Mouse (Mus musculus) liver, adult 2 months (tissue): Measurements from ENCODE around the gene Gm45716. TPM values are rescaled to one million over a fixed set of nuclear protein-coding genes. Genes with fewer than 3 reads are reported as not detected.

ENCODE experiments used
- DNase-seq: peaks from one replicate; pipeline ENCODE4 v3.0.0-alpha.2; 2011; ENCODE audit warnings: low read depth, low spot score; ENCODE audit errors: extremely low read depth
- H3K27ac ChIP-seq: fragments of 200-500 bp; replicated peaks from 2 replicates; pipeline ENCODE4 v1.5.1; 2012; ENCODE audit warnings: low read depth, mild to moderate bottlenecking, control low read depth, inconsistent platforms, low read length; ENCODE audit not compliant: insufficient read depth
- H3K27me3 ChIP-seq: fragments of 200-500 bp; 2 replicates; pipeline ENCODE4 v1.6.1; 2012; ENCODE audit warnings: mild to moderate bottlenecking, moderate library complexity, low read length, inconsistent platforms; ENCODE audit not compliant: control insufficient read depth, insufficient read depth
- H3K36me3 ChIP-seq: fragments of 200-500 bp; 2 replicates; pipeline ENCODE4 v1.6.1; 2012; ENCODE audit warnings: low read length, inconsistent platforms; ENCODE audit not compliant: control insufficient read depth, insufficient read depth
- H3K4me1 ChIP-seq: fragments of 200-500 bp; 2 replicates; pipeline ENCODE4 v1.6.1; 2011; ENCODE audit warnings: low read length; ENCODE audit not compliant: control insufficient read depth, insufficient read depth
- H3K4me3 ChIP-seq: fragments of 200-500 bp; 2 replicates; pipeline ENCODE4 v1.5.1; 2011; ENCODE audit warnings: low read depth, mild to moderate bottlenecking, control low read depth, low read length, moderate library complexity; ENCODE audit not compliant: insufficient read depth
- H3K79me2 ChIP-seq: fragments of 200-500 bp; 2 replicates; pipeline ENCODE4 v1.6.1; 2012; ENCODE audit warnings: inconsistent platforms, mild to moderate bottlenecking, low read length, moderate library complexity; ENCODE audit not compliant: control insufficient read depth, insufficient read depth
- H3K9ac ChIP-seq: fragments of 200-500 bp; 2 replicates; pipeline ENCODE4 v1.6.1; 2012; ENCODE audit warnings: low read depth, mild to moderate bottlenecking, control low read depth, inconsistent platforms, low read length
- CTCF ChIP-seq: fragments of 200-500 bp; IDR thresholded peaks from 2 replicates; pipeline ENCODE4 v1.5.1; 2011; ENCODE audit warnings: low read depth, low read length, control low read depth
- POLR2A ChIP-seq: fragments of 200-500 bp; IDR thresholded peaks from 2 replicates; pipeline ENCODE4 v1.6.1; 2011; ENCODE audit warnings: low read length, control low read depth; ENCODE audit not compliant: insufficient read depth; ENCODE audit errors: extremely low read depth
- WGBS: fragments of 180-500 bp; shearing (Covaris S2); methylation state at CpG from one replicate; pipeline ENCODE4 v1.1.7; 2018; 5-methylcytosine and 5-hydroxymethylcytosine counted together
- polyA plus RNA-seq: library from polyadenylated mRNA; depleted of rRNA; stranded (reverse); fragments of >200 nt; gene quantifications from 2 replicates; pipeline ENCODE4 v1.2.3, GENCODE M21; 2012
- total RNA-seq: library from RNA; depleted of rRNA; stranded (reverse); fragments of >200 nt; gene quantifications from 2 replicates; pipeline ENCODE4 v1.2.3, GENCODE M21; 2014

Gm45716 gene
- total and polyA plus RNA-seq, 2 experiments, result 1.9 to 4.9 TPM

DNA sequence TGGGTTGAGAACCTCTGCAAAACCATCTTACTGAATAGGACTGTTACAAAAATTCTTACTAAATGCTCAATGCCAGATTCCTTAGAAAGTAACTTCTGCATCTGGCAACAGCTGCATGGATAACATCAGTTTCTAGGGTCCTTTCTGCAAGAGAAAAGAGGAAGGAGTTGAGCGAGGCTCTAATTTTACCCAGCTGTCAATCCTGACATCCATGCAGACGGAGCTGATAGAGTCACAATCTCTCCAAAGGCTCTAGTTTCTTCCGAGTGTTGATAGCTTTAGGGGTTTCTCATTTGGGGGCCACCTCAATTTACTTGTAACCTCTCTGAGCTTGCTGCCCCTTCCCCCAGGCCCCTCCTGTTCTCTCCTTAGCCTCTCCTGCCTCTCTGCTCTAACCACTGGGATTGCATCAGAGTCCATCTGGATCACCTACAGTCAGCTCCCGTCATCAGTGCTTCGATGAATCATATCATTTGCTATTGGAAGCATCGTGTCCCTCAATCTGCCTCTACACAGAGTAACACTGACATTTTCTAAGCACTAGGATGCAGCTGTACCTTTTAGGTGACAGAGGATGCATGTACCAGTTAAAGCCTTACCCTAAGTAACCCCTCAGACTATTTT is 32.7 kb downstream of the Gm45716 start:
- no peaks in the 10 kb centered on the region for H3K79me2 ChIP-seq
- H3K4me3 ChIP-seq, result no peak overlapping the region
- H3K27ac ChIP-seq, result no peak overlapping the region
- no peak for TF ChIP-seq POLR2A
- H3K36me3 ChIP-seq, result no peaks in the 10 kb centered on the region
- no peaks in the 10 kb centered on the region for H3K4me1 ChIP-seq
- no peak for DNase-seq
- WGBS, result 81% methylated on average over 6 of the region's 6 CpGs
- H3K27me3 ChIP-seq, result no peaks in the 10 kb centered on the region
- H3K9ac ChIP-seq, result no peak overlapping the region

- H3K27me3 ChIP-seq, result no peaks in the 10 kb centered on the region
- 62% methylated on average over 2 of the region's 2 CpGs for WGBS
- no peak for TF ChIP-seq CTCF
- no peak for TF ChIP-seq POLR2A
Measured at GRCm38 (mm10) chr11:90220750-90221149, 33.3 kb downstream of the Gm45716 start.

DNA sequence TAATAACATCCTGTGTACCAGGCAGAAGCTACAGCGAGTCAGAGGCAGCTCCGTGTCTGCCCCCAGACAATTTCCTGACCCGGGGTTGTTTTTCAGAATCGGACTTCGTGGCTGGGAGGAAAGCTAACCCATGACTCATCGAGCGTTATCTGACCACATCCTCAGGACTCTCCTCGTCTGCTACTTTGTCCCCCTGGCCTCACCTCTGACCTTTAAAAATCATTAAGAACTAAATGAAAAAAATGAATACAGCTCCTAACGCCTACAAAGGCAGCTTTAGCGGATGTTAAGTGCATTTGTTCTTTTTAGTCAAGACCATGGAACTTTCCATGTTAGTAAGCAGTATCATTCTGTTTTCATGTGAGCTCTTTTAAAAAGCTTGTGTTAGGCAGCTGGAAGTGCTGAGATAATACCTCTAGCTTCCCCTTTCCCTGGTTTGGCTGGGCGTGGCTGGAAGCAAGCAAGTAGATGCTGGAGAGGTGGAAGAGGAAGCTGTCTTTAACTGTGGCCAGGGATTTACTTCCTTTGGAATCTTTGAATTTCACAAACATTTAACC is 37.5 kb downstream of the Gm45716 start:
- Histone ChIP-seq H3K27ac (no peak overlapping the region; the same call in 1 of the 2 replicates), H3K4me3 (no peak overlapping the region), H3K9ac (no peak overlapping the region), H3K79me2 (no peaks in the 10 kb centered on the region), H3K36me3 (no peaks in the 10 kb centered on the region), H3K4me1 (no peaks in the 10 kb centered on the region; the same call in 1 of the 2 replicates), H3K27me3 (no peaks in the 10 kb centered on the region)
- DNase-seq, result peak; percentile 36
- no peak for TF ChIP-seq CTCF
- WGBS, result 55% methylated on average over 11 of the region's 11 CpGs

More at GRCm38 (mm10) chr11:90220750-90221149, 33.3 kb downstream of the Gm45716 start:
- Histone ChIP-seq H3K27ac (no peak overlapping the region), H3K79me2 (no peaks in the 10 kb centered on the region), H3K4me3 (no peak overlapping the region), H3K9ac (no peak overlapping the region), H3K36me3 (no peaks in the 10 kb centered on the region), H3K4me1 (no peaks in the 10 kb centered on the region)
- no peak for DNase-seq

DNA sequence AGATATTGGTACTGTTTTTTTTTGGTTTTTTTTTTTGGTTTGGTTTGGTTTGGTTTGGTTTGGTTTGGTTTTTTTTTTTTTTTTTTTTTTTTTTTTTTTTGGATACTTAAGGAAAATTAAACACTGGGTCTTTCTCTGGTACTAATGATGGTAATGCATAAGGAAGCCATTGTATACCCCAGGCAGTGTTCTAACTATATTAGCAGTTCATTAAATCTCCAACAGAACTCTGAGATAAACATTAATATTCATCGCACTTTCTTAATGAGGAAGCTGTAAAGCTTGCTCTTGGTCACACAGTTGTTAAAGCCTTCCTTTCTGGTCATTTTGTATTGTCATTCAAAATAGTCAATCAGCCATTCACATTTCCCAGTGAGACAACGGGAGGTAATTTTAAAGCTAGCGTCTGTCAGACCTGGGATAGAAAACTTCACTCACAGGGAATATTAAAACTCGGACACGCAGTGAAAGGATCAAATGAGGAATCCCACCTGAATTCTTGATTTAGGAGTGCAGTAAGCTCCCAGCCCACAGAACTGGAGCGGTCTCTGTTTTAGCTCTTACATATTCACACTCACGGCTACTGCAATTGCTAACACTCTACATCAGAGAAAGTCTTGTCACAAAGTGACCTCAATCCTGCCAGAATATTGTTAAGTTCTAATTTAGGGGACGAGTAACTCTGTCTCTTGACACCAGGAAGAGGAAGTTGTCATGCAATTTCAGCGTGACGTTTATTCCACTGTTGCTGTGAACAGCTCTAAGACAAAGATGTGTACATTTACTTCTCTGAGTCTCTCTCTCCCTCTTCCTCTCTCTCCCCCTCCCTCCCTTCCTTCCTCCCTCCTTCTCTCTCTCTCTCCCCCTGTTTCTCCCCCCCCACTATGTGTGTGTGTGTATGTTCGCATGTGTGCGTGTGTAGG is 39.8 kb downstream of the Gm45716 start:
- peak; percentile 19 for DNase-seq
- no peak for TF ChIP-seq POLR2A
- no peak for TF ChIP-seq CTCF
- Histone ChIP-seq H3K4me1 (peaks cover 10% of the 10 kb centered on the region), H3K36me3 (no peaks in the 10 kb centered on the region), H3K4me3 (no peak overlapping the region), H3K27ac (no peak overlapping the region), H3K27me3 (no peaks in the 10 kb centered on the region), H3K79me2 (no peaks in the 10 kb centered on the region), H3K9ac (no peak overlapping the region)
- WGBS, result 87% methylated on average over 12 of the region's 12 CpGs

DNA sequence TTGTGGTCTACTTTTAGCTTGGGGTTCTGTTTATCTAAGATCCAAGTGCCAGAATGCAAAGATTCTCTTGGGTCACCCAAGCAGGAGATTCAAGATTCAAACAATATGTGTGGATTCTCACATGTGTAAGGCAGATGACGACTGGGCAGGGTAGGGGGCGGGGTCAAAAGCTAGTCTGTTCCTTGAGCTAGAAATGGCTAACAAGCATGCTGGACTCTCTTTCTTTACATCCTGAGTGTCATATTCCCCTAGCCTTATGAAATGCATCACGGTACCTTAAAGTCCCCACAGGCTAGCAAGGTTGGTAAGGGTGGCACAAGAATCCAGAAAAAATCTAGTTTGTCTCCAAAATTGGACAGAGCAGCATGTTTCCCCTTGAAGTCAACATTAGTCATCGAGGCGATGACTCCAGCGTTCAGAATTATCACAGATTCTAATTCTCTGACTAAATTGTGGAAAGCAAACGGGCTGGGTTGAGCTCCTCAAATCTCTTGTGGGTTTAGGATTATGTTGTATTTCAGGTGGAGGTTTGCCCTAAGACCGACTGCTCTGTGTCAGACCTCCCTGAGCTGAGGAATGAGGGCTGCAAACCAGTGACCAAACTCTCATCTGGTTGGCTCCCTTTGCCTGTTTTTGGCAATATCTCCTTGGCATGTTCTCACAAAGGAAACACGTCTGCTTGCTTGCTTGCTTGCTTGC is 40.9 kb downstream of the Gm45716 start:
- Histone ChIP-seq H3K36me3 (no peaks in the 10 kb centered on the region), H3K27ac (no peak overlapping the region), H3K79me2 (no peaks in the 10 kb centered on the region), H3K4me1 (peaks cover 10% of the 10 kb centered on the region), H3K27me3 (no peaks in the 10 kb centered on the region), H3K9ac (no peak overlapping the region), H3K4me3 (no peak overlapping the region)
- WGBS, result 91% methylated on average over 9 of the region's 9 CpGs
- TF ChIP-seq CTCF (no peak), POLR2A (no peak)
- no peak for DNase-seq
